In the genomic region with DNA sequence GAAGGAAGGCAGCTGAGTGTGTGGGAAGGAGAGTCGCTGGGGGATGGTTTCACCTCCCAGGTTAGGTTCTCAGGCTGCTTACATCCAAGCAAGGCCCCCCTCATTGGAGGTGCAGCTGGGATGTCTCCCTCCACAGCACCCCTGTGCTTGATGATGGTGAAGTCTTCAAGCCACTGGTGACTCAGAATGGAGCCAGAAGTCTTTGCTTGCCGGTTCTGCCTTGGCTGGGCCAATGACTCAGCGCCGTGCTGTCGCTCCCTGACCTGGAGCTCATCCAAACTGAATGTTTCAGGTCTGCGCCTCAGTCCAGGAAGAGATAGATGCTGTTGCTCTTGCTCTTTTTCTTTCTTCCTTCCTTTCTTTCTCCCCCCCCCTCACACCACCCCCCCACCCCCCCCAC, we compare ENCODE assay signal across 10 mouse cellular contexts. TPM values are rescaled to one million over a fixed set of nuclear protein-coding genes. Genes with fewer than 3 reads are reported as not detected.
DNase-seq lines count a peak whose midpoint lies in the region; ATAC-seq and TF ChIP-seq lines count a peak whose summit lies in the region.
"Had no signal": no experiment of that assay in that cellular context is flagged by ENCODE, and none has a peak within 500 bp of the region (broad histone marks: within the 10 kb centered on the region; RNA-seq: fewer than 3 reads in every experiment).

No protein-coding gene starts in this region.

- intact Hi-C loops in gastrocnemius, adult 2 months (cut with DNase I): no loop called here

- H3K9me3 ChIP-seq in hindbrain, postnatal 0 days (ENCODE audit: low read length): no peaks in the 10 kb centered on the region
- H3K9me3 ChIP-seq in midbrain, embryonic 12.5 days: no peaks in the 10 kb centered on the region
- H3K9me3 ChIP-seq: embryonic facial prominence, embryonic 12.5 days; liver, embryonic 13.5 days had no signal

- no peaks in the 10 kb centered on the region for H3K27me3 ChIP-seq in hindbrain, postnatal 0 days (ENCODE audit: insufficient read depth, low read length)
- H3K27me3 ChIP-seq in midbrain, embryonic 12.5 days: peaks cover 3% of the 10 kb centered on the region
- H3K27me3 ChIP-seq: embryonic facial prominence, embryonic 12.5 days; liver, embryonic 13.5 days had no signal

- 31% methylated on average over 6 of the region's 6 CpGs for WGBS in hindbrain, postnatal 0 days
- 71% methylated on average over 6 of the region's 6 CpGs for WGBS in midbrain, embryonic 12.5 days

- TF ChIP-seq CTCF in gastrocnemius, adult 2 months (IDR thresholded peaks at IDR 0.05): no peak
- no peak for TF ChIP-seq CTCF in hindbrain, postnatal 0 days (IDR thresholded peaks at IDR 0.05; ENCODE audit: low read depth)

- peak; percentile 61; the same call in 1 of the 2 replicates for ATAC-seq in cerebellum, adult (ENCODE audit: insufficient number of reproducible peaks, low FRiP score, low TSS enrichment)
- ATAC-seq in hindbrain, postnatal 0 days: no peak
- ATAC-seq in midbrain, embryonic 12.5 days (ENCODE audit: low FRiP score, low read depth): no peak

- H3K4me2 ChIP-seq in hindbrain, postnatal 0 days (ENCODE audit: low read depth, low read length): no peak overlapping the region
- H3K4me2 ChIP-seq in midbrain, embryonic 12.5 days (replicated peaks): no peak overlapping the region
- H3K4me2 ChIP-seq: liver, embryonic 13.5 days had no signal

- H3K4me3 ChIP-seq in gastrocnemius, adult 2 months: peak overlapping the region; percentile 60
- no peak overlapping the region for H3K4me3 ChIP-seq in hindbrain, postnatal 0 days (ENCODE audit: low read length)
- H3K4me3 ChIP-seq in midbrain, embryonic 12.5 days: no peak overlapping the region
- H3K4me3 ChIP-seq: liver, embryonic 13.5 days had no signal

- H3K27ac ChIP-seq in gastrocnemius, adult 2 months: peak overlapping the region; percentile 99
- peak overlapping the region; percentile 56; the same call in 1 of the 2 replicates for H3K27ac ChIP-seq in hindbrain, postnatal 0 days
- H3K27ac ChIP-seq in midbrain, embryonic 12.5 days (replicated peaks): 0 out of 2 replicates have a peak overlapping the region, but pooled peaks have one; percentile 62
- H3K27ac ChIP-seq: liver, embryonic 13.5 days had no signal

- DNase-seq in cerebellum, postnatal 4 days (ENCODE audit: low spot score in 2 of 2): no peak
- DNase-seq in ovary, postnatal 36 days (ENCODE audit: low spot score): peak; percentile 59
- DNase-seq in ovary, postnatal 14 days (ENCODE audit: low spot score): no peak
- peak; percentile 80 for DNase-seq in gastrocnemius, adult 2 months
- peak; percentile 58 for DNase-seq in hindbrain, postnatal 0 days (ENCODE audit: low spot score)
- no peak for DNase-seq in thymus, postnatal 10 days (ENCODE audit: low spot score in 2 of 2)
- DNase-seq: liver, embryonic 13.5 days had no signal

- H3K4me1 ChIP-seq in hindbrain, postnatal 0 days (ENCODE audit: insufficient read depth, low read length): peaks cover 39% of the 10 kb centered on the region
- H3K4me1 ChIP-seq in midbrain, embryonic 12.5 days: peaks cover 70% of the 10 kb centered on the region

- H3K36me3 ChIP-seq in hindbrain, postnatal 0 days (ENCODE audit: insufficient read depth, low read length): no peaks in the 10 kb centered on the region
- H3K36me3 ChIP-seq in midbrain, embryonic 12.5 days: no peaks in the 10 kb centered on the region
- H3K36me3 ChIP-seq: embryonic facial prominence, embryonic 12.5 days; liver, embryonic 13.5 days had no signal

- H3K9ac ChIP-seq in hindbrain, postnatal 0 days (replicated peaks; ENCODE audit: low read length): no peak overlapping the region
- H3K9ac ChIP-seq in midbrain, embryonic 12.5 days (replicated peaks): no peak overlapping the region
- H3K9ac ChIP-seq: embryonic facial prominence, embryonic 12.5 days; liver, embryonic 13.5 days had no signal

RNA-seq across cellular contexts. Expression of gene Bag3, which starts 8.5 kb away (rescaled TPM):
- total RNA-seq in gastrocnemius, adult 2 months (2021): 100 to 1,000 TPM; 133 to 186 TPM
- 4.5 and 6.7 TPM in 2 replicates for total RNA-seq in hindbrain, postnatal 0 days (2014; rRNA removed)
- polyA plus RNA-seq in hindbrain, postnatal 0 days (2015; fragmentation: Nextera tagmentation; extraction: Ambion mirVana): 4.7 and 5.2 TPM in 2 replicates
- polyA plus RNA-seq in midbrain, embryonic 12.5 days (2016; fragmentation: Nextera tagmentation; extraction: Ambion mirVana): 3.9 and 4.6 TPM in 2 replicates

Comparison
In these comparisons a context has a peak if more than half of its experiments do, and no peak if none do; other contexts are left out.
1. DNase-seq: peak in ovary, postnatal 36 days (single experiment), gastrocnemius, adult 2 months (single experiment) and hindbrain, postnatal 0 days (single experiment); none in cerebellum, postnatal 4 days (0 of 2), ovary, postnatal 14 days (single experiment) and thymus, postnatal 10 days (0 of 2).
2. RNA of gene Bag3, which starts 8.5 kb away (total RNA-seq): 133 to 186 TPM in gastrocnemius, adult 2 months; 4.5 to 6.7 TPM in hindbrain, postnatal 0 days; every median in the first group is over 10 times any median in the second.
3. Peak in every context shown above with its lines, with median percentiles within 50 percentile points of each other: H3K27ac ChIP-seq.